Mouse (Mus musculus): ENCODE data around the gene Gm10073. TPM values are rescaled to one million over a fixed set of nuclear protein-coding genes. Genes with fewer than 3 reads are reported as not detected.
"Not testable (repeated sequence)": the region's sequence is repeated elsewhere in the genome, so short reads cannot be mapped to it uniquely, and the experiment has no call there.

Gm10073 gene
- 1.6 and 2.0 TPM in 2 replicates for polyA plus RNA-seq (2012)

DNA sequence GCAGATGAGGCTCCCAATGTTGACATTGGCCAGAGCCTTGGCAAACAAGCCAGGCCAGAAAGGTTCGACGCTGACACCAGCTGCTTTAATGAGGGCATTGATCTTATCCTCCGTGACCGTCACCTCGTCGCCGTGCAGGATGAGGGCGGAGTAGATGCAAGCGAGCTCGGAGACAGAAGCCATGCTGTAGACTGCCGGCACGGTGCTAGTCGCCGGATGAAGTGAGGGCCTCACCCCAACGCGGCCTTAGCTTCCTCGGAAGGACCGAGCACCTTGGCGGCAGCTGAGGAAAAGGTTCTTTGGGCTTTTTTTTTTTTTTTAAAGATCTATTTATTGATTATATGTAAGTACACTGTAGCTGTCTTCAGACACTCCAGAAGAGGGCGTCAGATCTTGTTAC lies at the start of gene Gm10073:
Gene Gm10073, minus strand, starts transcription at position 294 of the 400 bp plus-strand sequence.
- H3K27me3 ChIP-seq (ENCODE audit: control insufficient read depth); H3K36me3 ChIP-seq (ENCODE audit: control insufficient read depth); H3K4me3 ChIP-seq (replicated peaks); H3K9me3 ChIP-seq (ENCODE audit: control insufficient read depth, low read length); H3K4me1 ChIP-seq (ENCODE audit: control insufficient read depth): not testable (repeated sequence)

DNA sequence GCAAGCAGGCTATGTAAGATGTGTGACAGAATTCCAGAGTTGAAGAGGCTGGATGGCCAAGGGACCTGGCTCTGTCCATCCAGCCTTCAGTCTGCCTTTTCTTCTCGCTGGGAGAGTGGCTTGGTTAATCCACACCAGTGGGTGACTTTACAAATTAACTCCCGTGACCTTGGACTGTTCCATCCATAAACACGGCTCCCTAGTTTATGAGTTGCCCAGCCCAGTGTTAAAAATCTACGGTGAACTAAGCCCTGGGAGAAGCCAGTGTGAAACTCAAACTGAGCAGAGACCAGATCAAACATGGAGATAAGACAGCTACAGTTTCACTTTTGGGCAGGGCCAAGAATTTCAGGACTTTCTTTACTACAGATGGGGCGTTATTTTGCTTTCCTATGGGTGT lies 49.8 kb upstream of the Gm10073 start:
- no peaks in the 10 kb centered on the region for H3K27me3 ChIP-seq (ENCODE audit: control insufficient read depth)
- H3K36me3 ChIP-seq (ENCODE audit: control insufficient read depth) = no peaks in the 10 kb centered on the region
- no peaks in the 10 kb centered on the region for H3K4me1 ChIP-seq (ENCODE audit: control insufficient read depth)
- no peaks in the 10 kb centered on the region for H3K9me3 ChIP-seq (ENCODE audit: control insufficient read depth, low read length)
- TF ChIP-seq TAL1 (IDR thresholded peaks at IDR 0.05; ENCODE audit: low read length) (no peak), GATA1 (IDR thresholded peaks at IDR 0.05; ENCODE audit: low read length) (no peak)
- no peak overlapping the region for H3K4me3 ChIP-seq (replicated peaks)

DNA sequence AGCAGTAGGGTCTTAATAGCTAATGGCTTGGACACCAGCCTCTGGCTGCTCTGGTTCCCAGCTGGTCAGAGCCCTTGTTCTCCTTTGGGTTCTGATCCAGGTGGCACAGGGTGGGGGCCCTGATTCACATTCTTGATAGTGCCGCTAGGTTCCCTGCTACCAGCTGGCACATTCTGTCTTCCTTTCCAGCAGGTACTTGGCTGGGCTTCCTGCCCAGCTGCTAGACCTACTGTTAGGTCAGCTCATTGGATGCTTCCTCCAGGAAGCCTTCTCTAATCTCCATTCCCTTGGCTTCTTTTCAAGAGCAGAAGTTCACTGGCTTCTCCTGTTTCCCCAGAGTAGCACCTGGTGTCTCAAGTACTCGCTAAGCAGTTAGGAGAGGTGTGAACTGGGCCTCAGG lies 47.2 kb upstream of the Gm10073 start:
- H3K4me3 ChIP-seq (replicated peaks) = no peak overlapping the region
- no peaks in the 10 kb centered on the region for H3K36me3 ChIP-seq (ENCODE audit: control insufficient read depth)
- no peaks in the 10 kb centered on the region for H3K4me1 ChIP-seq (ENCODE audit: control insufficient read depth)
- no peaks in the 10 kb centered on the region for H3K27me3 ChIP-seq (ENCODE audit: control insufficient read depth)
- no peaks in the 10 kb centered on the region for H3K9me3 ChIP-seq (ENCODE audit: control insufficient read depth, low read length)
- TF ChIP-seq GATA1 (IDR thresholded peaks at IDR 0.05; ENCODE audit: low read length) = no peak
- no peak for TF ChIP-seq TAL1 (IDR thresholded peaks at IDR 0.05; ENCODE audit: low read length)

DNA sequence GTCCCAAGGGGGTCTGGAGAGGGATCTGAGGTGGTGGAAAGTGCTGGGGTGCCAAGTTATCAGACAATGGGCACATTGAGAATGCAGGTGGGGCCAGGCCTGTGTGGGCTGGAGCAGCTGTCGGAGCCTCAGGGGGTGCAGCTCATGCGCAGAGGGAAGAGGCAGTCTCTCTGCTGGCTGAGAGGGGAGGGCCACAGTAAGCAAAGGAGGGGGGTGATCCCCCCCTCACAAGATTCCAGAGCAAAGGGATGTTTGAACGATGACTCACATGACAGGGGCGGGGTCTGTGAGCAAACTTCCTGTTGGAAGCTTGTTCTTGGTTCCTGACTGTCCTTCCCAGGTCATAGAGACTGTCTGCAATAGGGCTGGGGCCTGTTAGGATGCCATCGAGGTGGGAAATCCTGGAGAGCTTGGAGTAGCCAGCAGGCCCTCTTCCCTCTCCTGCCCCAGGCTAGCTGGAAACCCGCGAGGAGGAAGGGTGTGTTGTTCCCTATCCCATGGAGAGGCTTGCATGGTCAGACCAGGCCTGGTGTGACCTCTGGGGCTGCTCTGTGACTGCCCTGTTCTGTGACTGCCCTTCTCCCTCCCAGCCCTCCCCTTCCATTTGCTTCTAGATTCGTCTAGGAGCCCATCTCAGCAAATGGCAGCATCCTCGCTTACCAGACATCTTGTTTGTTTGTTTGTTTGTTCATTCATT lies 46.4 kb upstream of the Gm10073 start:
- no peak for TF ChIP-seq TAL1 (IDR thresholded peaks at IDR 0.05; ENCODE audit: low read length)
- no peak for TF ChIP-seq GATA1 (IDR thresholded peaks at IDR 0.05; ENCODE audit: low read length)

GRCm38 (mm10) chr8:106618324-106618723 lies 45.1 kb upstream of the Gm10073 start:
- Histone ChIP-seq H3K36me3 (ENCODE audit: control insufficient read depth) (no peaks in the 10 kb centered on the region), H3K27me3 (ENCODE audit: control insufficient read depth) (no peaks in the 10 kb centered on the region), H3K4me1 (ENCODE audit: control insufficient read depth) (no peaks in the 10 kb centered on the region), H3K4me3 (replicated peaks) (no peak overlapping the region), H3K9me3 (ENCODE audit: control insufficient read depth, low read length) (no peaks in the 10 kb centered on the region)
- no peak for TF ChIP-seq GATA1 (IDR thresholded peaks at IDR 0.05; ENCODE audit: low read length)
- TF ChIP-seq TAL1 (IDR thresholded peaks at IDR 0.05; ENCODE audit: low read length) = no peak

More for the DNA sequence above, 46.4 kb upstream of the Gm10073 start:
- Histone ChIP-seq H3K36me3 (ENCODE audit: control insufficient read depth) (no peaks in the 10 kb centered on the region), H3K27me3 (ENCODE audit: control insufficient read depth) (no peaks in the 10 kb centered on the region), H3K9me3 (ENCODE audit: control insufficient read depth, low read length) (no peaks in the 10 kb centered on the region), H3K4me3 (replicated peaks) (no peak overlapping the region), H3K4me1 (ENCODE audit: control insufficient read depth) (no peaks in the 10 kb centered on the region)

DNA sequence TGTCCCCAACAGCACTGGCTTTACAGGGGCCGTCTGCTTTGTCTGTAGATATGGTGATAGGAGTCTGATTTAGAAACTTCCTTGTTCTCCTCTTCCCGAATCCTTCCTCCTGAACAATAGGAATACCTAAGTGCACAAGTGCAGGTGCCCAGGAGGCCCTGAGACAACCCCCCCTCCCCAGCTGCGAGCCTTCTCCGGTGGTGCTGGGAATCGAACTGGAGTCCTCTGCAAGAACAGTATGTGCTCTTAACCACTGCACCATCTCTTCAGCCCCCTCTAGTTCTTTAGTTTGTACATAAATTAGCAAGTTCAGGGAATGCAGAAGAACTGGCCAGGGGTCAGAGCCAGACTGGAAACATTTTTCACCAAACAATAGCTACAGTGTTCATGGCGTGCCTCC lies 44.6 kb upstream of the Gm10073 start:
- Histone ChIP-seq H3K9me3 (ENCODE audit: control insufficient read depth, low read length) (no peaks in the 10 kb centered on the region), H3K36me3 (ENCODE audit: control insufficient read depth) (no peaks in the 10 kb centered on the region), H3K27me3 (ENCODE audit: control insufficient read depth) (no peaks in the 10 kb centered on the region), H3K4me3 (replicated peaks) (no peak overlapping the region), H3K4me1 (ENCODE audit: control insufficient read depth) (no peaks in the 10 kb centered on the region)
- TF ChIP-seq TAL1 (IDR thresholded peaks at IDR 0.05; ENCODE audit: low read length) (no peak), GATA1 (IDR thresholded peaks at IDR 0.05; ENCODE audit: low read length) (no peak)

- no peaks in the 10 kb centered on the region for H3K27me3 ChIP-seq (ENCODE audit: control insufficient read depth)
- no peaks in the 10 kb centered on the region for H3K36me3 ChIP-seq (ENCODE audit: control insufficient read depth)
- TF ChIP-seq TAL1 (IDR thresholded peaks at IDR 0.05; ENCODE audit: low read length) = no peak
- no peaks in the 10 kb centered on the region for H3K9me3 ChIP-seq (ENCODE audit: control insufficient read depth, low read length)
- H3K4me3 ChIP-seq (replicated peaks) = no peak overlapping the region
- no peaks in the 10 kb centered on the region for H3K4me1 ChIP-seq (ENCODE audit: control insufficient read depth)
Measured at GRCm38 (mm10) chr8:106617196-106617595, 43.9 kb upstream of the Gm10073 start.

GRCm38 (mm10) chr8:106616679-106617078 lies 43.4 kb upstream of the Gm10073 start:
- H3K4me3 ChIP-seq (replicated peaks) = no peak overlapping the region
- no peaks in the 10 kb centered on the region for H3K27me3 ChIP-seq (ENCODE audit: control insufficient read depth)
- no peaks in the 10 kb centered on the region for H3K36me3 ChIP-seq (ENCODE audit: control insufficient read depth)
- TF ChIP-seq TAL1 (IDR thresholded peaks at IDR 0.05; ENCODE audit: low read length) (no peak), GATA1 (IDR thresholded peaks at IDR 0.05; ENCODE audit: low read length) (no peak)
- H3K9me3 ChIP-seq (ENCODE audit: control insufficient read depth, low read length) = no peaks in the 10 kb centered on the region
- H3K4me1 ChIP-seq (ENCODE audit: control insufficient read depth) = no peaks in the 10 kb centered on the region

GRCm38 (mm10) chr8:106615661-106616299 lies 42.5 kb upstream of the Gm10073 start:
- Histone ChIP-seq H3K4me1 (ENCODE audit: control insufficient read depth) (no peaks in the 10 kb centered on the region), H3K4me3 (replicated peaks) (no peak overlapping the region), H3K27me3 (ENCODE audit: control insufficient read depth) (no peaks in the 10 kb centered on the region), H3K9me3 (ENCODE audit: control insufficient read depth, low read length) (no peaks in the 10 kb centered on the region), H3K36me3 (ENCODE audit: control insufficient read depth) (no peaks in the 10 kb centered on the region)
- no peak for TF ChIP-seq TAL1 (IDR thresholded peaks at IDR 0.05; ENCODE audit: low read length)
- no peak for TF ChIP-seq GATA1 (IDR thresholded peaks at IDR 0.05; ENCODE audit: low read length)

Measured in erythroblast, embryonic 14.5 days (primary cell).